Mouse (Mus musculus): ENCODE measurements around the gene Mrgbp.

DNA sequence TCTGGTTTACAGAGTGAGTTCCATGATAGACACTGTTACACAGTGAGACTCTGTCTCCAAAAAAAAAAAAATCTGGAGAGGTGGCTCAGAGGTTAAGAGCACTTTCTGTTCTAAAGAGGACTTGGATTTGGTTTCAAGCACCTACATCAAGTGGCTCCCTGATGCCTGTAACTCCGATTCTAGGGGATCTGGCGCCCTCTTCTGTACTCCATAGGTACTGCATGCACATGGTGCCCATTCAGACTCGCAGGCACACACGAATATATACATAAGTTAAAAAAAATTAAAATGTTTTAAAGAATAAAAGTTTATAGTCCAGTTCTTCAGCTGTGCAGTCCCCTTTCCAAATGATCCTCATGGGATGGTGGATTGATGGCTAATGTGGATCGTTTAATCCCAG is 20.9 kb upstream of the Mrgbp start:
- TF ChIP-seq ZC3H11A (IDR thresholded peaks at IDR 0.05; ENCODE audit: low read depth, low read length) (peak; percentile 40), GATA1 (IDR thresholded peaks at IDR 0.05; ENCODE audit: low read depth, low read length) (no peak), POLR2A (IDR thresholded peaks at IDR 0.05; ENCODE audit: control insufficient read depth in 1 of 2, insufficient read depth in 1 of 2, low read depth in 1 of 2, low read length in 2 of 2, poor library complexity in 1 of 2) (no peak), CTCF (IDR thresholded peaks at IDR 0.05 in 2 of 3, conservative IDR thresholded peaks at IDR 0.05 in 1 of 3; ENCODE audit: control insufficient read depth in 1 of 3, insufficient read depth in 1 of 3, low read depth in 2 of 3, low read length in 3 of 3, poor library complexity in 1 of 3, severe bottlenecking in 1 of 3) (peak; percentile 63 to 71 (median 68)), CHD1 (IDR thresholded peaks at IDR 0.05; ENCODE audit: low read depth, low read length) (no peak), CHD2 (IDR thresholded peaks at IDR 0.05; ENCODE audit: low read length) (no peak), MYC (IDR thresholded peaks at IDR 0.05; ENCODE audit: low read depth, low read length) (no peak), ELF1 (IDR thresholded peaks at IDR 0.05; ENCODE audit: low read depth, low read length) (no peak), EP300 (IDR thresholded peaks at IDR 0.05; ENCODE audit: low read depth in 1 of 2, low read length in 2 of 2) (no peak), MAX (IDR thresholded peaks at IDR 0.05; ENCODE audit: low read length) (no peak)
